Mouse (Mus musculus) midbrain, embryonic 10.5 days (tissue): ENCODE data around the gene Dram1. TPM values are rescaled to one million over a fixed set of nuclear protein-coding genes. Genes with fewer than 3 reads are reported as not detected.

Experiments used
- DNase-seq: peaks from one replicate; pipeline ENCODE4 v3.0.0-alpha.2; 2017; ENCODE audit warnings: low spot score
- H3K27ac ChIP-seq: fragments of 300-500 bp; sonication (generic); replicated peaks from 2 replicates; pipeline ENCODE4 v1.5.1; 2016; ENCODE audit warnings: mild to moderate bottlenecking
- H3K27me3 ChIP-seq: fragments of 300-500 bp; sonication (generic); 2 replicates; pipeline ENCODE4 v1.6.1; 2016; ENCODE audit warnings: low read depth, mild to moderate bottlenecking; ENCODE audit not compliant: poor library complexity, severe bottlenecking
- H3K36me3 ChIP-seq: fragments of 300-500 bp; sonication (generic); 2 replicates; pipeline ENCODE4 v1.6.1; 2016; ENCODE audit warnings: mild to moderate bottlenecking, moderate library complexity
- H3K4me1 ChIP-seq: fragments of 300-500 bp; sonication (generic); 2 replicates; pipeline ENCODE4 v1.6.1; 2016
- H3K4me3 ChIP-seq: fragments of 300-500 bp; sonication (generic); 2 replicates; pipeline ENCODE4 v1.5.1; 2016; ENCODE audit warnings: mild to moderate bottlenecking, moderate library complexity
- H3K9me3 ChIP-seq: fragments of 300-500 bp; sonication (generic); replicated peaks from 2 replicates; pipeline ENCODE4 v1.6.1; 2016; ENCODE audit warnings: mild to moderate bottlenecking
- WGBS: fragments of 180-500 bp; shearing (Covaris S2); methylation state at CpG from one replicate; pipeline ENCODE4 v1.1.7; 2016; 5-methylcytosine and 5-hydroxymethylcytosine counted together
- polyA plus RNA-seq: library from polyadenylated mRNA; unstranded; fragments of >200 nt; fragmentation: Nextera tagmentation; extraction: Ambion mirVana; gene quantifications from 2 replicates; pipeline ENCODE4 v1.2.1, GENCODE M21; 2016

Dram1 gene
- polyA plus RNA-seq, 1 experiment from 2014 or later: 0.28 TPM

DNA sequence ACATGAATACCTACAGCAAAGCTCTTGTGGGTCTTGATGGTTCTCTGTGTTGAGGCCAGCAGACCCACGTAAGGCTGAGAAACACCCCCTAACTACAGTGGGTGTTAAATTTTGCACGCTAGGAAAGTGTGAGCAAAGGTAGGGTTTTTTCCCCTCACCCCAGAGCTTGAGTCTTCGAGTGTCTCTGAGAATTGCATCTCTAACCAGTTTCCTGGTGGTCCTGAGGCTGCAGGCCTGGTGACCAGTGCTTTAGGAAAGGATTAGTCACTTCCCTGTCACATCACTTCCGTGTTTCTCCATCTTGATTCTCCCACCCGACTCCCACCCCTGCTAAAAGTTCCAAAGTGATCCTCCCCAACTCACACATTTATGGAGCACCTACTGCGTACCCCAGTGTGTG, 25.3 kb upstream of the Dram1 start:
- no peak for DNase-seq
- 89% methylated on average over 6 of the region's 6 CpGs for WGBS
- H3K9me3 ChIP-seq: no peaks in the 10 kb centered on the region

DNA sequence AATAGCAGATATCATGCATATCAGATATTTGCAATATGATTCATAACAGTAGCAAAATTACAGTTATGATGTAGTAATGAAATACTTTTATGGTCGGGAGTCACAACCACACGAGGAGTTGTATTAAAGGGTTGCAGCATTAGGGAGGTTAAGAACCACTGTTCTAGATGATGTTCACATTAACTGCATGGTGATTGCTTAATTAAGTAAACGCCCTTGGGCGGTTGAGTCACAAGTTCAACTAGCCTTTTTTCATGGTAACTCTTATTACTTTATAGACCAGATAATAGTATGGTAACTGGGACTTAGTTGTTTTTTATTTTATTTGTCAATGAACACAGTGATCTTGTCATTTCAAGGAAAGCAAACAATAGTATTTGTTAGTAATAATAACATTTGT, 24.1 kb upstream of the Dram1 start:
- H3K36me3 ChIP-seq: peaks cover 14% of the 10 kb centered on the region
- WGBS: 89% methylated on average over 4 of the region's 4 CpGs
- H3K4me1 ChIP-seq: no peaks in the 10 kb centered on the region

More for the DNA sequence above, 25.3 kb upstream of the Dram1 start:
- Histone ChIP-seq H3K27ac (no peak overlapping the region), H3K4me1 (no peaks in the 10 kb centered on the region), H3K4me3 (no peak overlapping the region), H3K36me3 (peaks cover 14% of the 10 kb centered on the region), H3K27me3 (no peaks in the 10 kb centered on the region)

DNA sequence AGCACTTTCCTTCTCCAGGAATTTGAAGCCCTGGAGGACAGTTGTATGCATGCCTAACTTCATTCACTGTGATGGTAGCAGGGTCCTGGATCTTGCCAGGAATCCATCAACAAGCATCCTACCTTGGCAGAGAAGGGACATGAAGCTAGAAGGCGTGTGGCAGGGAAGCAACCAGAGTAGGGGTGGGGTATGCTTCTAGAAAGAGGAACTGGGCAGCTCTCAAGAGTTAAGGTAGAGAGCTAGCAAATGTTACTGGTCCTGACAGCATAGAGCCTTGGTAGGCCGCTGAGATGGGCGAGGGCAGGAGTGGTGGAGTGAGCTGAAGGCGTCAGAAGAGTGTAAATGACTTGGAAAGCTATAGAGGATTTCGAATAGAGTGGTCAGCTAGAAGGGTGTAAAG, 20.4 kb upstream of the Dram1 start:
- Histone ChIP-seq H3K27ac (no peak overlapping the region), H3K36me3 (peaks cover 14% of the 10 kb centered on the region), H3K27me3 (no peaks in the 10 kb centered on the region), H3K9me3 (no peaks in the 10 kb centered on the region), H3K4me1 (no peaks in the 10 kb centered on the region), H3K4me3 (no peak overlapping the region)
- 89% methylated on average over 5 of the region's 5 CpGs for WGBS
- DNase-seq: no peak

More for the DNA sequence above, 24.1 kb upstream of the Dram1 start:
- no peak overlapping the region for H3K27ac ChIP-seq
- H3K4me3 ChIP-seq: no peak overlapping the region
- H3K9me3 ChIP-seq: no peaks in the 10 kb centered on the region
- DNase-seq: no peak
- H3K27me3 ChIP-seq: no peaks in the 10 kb centered on the region

DNA sequence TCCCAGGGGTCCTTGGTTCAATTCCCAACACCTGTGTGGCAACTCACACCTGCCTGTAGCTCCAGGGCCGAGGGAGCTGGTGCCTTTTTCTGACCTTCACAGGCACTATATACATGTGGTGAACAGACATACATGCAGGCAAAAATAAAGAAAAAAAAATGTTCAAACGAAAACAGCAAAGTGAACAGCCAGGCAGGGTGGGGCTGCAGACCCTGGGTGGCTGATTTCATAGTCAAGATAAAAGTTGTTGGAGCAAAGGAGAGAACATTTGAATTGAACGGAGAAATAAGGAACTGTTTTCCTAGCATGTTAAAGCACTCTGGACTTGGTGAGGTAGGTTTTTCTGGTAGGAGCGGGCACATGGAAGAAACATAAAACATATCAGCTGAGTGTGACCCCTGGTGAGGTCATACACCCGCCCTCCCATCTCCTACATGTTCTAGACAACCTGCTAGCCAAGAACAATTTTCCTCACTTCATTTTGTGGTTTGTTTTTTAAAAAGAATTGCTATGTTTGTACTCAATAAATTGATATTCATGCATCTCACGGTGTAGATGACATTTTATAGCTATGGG, 19.9 kb upstream of the Dram1 start:
- no peaks in the 10 kb centered on the region for H3K27me3 ChIP-seq
- 92% methylated on average over 6 of the region's 6 CpGs for WGBS
- H3K9me3 ChIP-seq: no peaks in the 10 kb centered on the region
- no peak overlapping the region for H3K4me3 ChIP-seq
- H3K36me3 ChIP-seq: peaks cover 14% of the 10 kb centered on the region
- no peak overlapping the region for H3K27ac ChIP-seq
- no peak for DNase-seq
- H3K4me1 ChIP-seq: no peaks in the 10 kb centered on the region

DNA sequence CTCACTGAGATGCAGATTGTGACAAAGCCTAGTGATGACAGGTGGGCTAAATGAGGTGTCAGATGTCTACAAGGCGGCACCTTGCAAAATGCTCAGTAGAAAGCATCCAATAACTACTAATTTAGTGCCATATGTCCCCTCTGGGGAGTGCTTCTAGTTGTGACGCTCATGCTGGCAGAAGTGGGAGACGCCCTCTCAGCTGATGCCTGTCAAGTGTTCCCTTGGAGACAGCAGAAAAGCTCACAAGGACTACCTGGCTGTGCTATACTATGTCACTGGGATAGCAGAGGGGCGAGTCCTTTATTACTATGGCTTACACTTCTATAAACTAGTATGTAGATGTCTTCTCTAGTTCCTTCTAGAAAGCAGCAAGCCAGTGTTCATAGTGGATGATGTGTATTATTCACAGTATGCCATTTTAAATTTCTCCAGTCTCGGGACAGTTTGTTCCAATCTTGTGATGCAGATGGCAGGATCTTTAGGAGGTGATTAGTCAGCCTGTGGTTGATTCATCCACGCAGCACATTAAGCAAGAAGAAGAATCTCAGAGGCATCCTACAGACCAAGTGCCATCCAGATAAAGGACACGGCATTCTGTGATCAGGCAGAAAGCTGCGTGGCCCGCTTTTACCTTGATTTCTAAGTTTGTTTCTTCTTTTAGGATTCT, 13.4 kb upstream of the Dram1 start:
- H3K27me3 ChIP-seq: no peaks in the 10 kb centered on the region
- 89% methylated on average over 9 of the region's 9 CpGs for WGBS
- no peak for DNase-seq
- H3K27ac ChIP-seq: no peak overlapping the region
- no peaks in the 10 kb centered on the region for H3K36me3 ChIP-seq
- no peak overlapping the region for H3K4me3 ChIP-seq
- H3K9me3 ChIP-seq: no peaks in the 10 kb centered on the region
- peaks cover 6% of the 10 kb centered on the region for H3K4me1 ChIP-seq

DNA sequence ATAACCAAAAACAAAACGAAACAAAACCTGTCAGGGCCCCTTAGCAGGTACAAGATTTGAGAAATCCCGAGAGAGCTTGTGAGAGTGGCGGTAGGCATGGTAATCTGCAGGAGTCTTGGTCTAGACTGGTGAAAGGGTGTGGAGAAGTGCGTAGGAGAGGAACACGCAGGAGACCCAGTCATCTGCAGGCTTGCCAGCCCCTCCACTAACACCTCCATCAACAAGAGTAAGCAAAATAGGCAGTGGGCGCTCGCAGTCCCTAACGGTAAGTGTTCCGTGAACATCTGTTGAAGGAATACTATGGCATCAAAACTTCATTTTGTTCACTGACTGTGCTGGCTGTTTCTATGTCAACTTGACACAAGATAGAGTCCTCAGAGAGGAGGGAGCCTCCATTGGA, 12.6 kb upstream of the Dram1 start:
- Histone ChIP-seq H3K4me3 (no peak overlapping the region), H3K27me3 (no peaks in the 10 kb centered on the region), H3K27ac (no peak overlapping the region), H3K4me1 (peaks cover 6% of the 10 kb centered on the region), H3K36me3 (no peaks in the 10 kb centered on the region), H3K9me3 (no peaks in the 10 kb centered on the region)
- no peak for DNase-seq
- WGBS: 93% methylated on average over 9 of the region's 9 CpGs

DNA sequence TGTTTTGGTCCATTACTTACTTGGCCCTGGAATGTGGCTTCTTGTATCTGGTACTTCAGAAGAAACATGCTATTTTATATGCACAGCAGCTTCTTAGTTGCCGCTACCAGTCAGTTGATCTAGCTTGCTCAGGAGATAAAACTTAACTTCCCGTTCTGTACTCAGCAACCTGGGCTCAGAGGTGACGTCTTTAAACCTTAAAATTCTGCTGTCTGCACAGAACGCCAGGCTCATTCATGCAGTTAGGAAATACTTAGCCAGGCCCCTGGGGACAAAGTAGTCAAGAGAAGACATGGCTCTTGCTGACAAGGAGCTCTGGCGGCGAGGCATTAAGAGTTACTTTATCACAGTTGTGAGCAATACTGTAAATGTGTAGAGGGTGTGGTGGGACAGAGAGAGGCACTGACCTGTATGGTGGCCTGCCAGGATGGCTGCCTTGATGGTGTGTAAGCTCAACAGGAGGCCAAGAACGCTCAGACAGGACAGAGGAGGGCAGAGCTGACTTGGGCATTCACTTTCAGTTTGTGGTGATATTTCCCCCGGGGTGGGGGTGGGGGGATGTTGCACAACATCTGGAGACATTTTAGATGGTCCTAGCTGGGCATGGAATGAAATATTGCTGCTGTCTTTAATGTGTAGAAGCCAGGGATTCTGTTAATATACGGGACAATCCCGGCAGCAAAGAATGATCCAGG, 11.4 kb upstream of the Dram1 start:
- peaks cover 6% of the 10 kb centered on the region for H3K4me1 ChIP-seq
- DNase-seq: no peak
- 68% methylated on average over 10 of the region's 10 CpGs for WGBS
- H3K27ac ChIP-seq: no peak overlapping the region
- H3K27me3 ChIP-seq: no peaks in the 10 kb centered on the region
- no peaks in the 10 kb centered on the region for H3K36me3 ChIP-seq
- H3K9me3 ChIP-seq: no peaks in the 10 kb centered on the region
- no peak overlapping the region for H3K4me3 ChIP-seq

DNA sequence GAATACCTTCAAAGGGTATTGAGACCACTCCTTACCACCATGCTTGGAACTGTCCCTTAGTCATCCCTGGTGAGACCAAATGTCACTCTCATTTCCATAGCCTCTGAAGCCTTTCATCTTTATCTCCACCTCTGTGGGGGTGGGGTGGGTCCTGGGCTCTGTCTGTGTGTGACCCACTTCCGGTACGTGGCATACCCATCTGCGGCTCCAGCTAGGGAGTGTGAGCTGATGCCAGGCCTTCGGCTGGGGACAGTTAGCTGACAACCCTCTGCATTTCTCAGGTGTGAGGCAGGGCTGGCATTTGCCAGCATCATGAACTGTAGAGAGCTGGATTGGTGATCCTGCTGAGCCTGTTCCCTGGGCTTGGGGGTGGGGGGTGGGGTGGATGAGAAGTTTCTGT, 10.7 kb upstream of the Dram1 start:
- peaks cover 6% of the 10 kb centered on the region for H3K4me1 ChIP-seq
- H3K27ac ChIP-seq: no peak overlapping the region
- 53% methylated on average over 4 of the region's 4 CpGs for WGBS
- no peaks in the 10 kb centered on the region for H3K36me3 ChIP-seq
- H3K9me3 ChIP-seq: no peaks in the 10 kb centered on the region
- no peak overlapping the region for H3K4me3 ChIP-seq
- DNase-seq: no peak
- no peaks in the 10 kb centered on the region for H3K27me3 ChIP-seq

DNA sequence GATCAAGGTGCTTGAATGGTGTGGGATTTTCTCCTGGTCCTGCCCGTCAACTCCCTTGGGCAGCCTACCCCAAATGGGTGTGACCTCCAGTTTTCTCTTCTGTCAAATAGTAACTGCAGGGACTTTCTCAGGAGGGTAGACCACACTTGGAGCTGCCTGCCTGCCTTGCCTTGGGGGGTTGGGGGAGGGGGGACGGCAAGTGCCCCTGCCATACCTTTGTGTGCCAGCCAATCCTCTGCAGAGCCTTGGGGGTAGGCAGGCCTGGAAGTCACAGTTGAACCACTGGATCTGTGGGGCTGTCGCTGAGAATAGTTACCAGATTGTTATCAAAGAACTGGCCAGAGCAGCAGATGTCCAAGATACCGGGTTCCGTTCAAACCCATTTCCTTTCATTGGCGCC, 7.4 kb upstream of the Dram1 start:
- Histone ChIP-seq H3K27me3 (no peaks in the 10 kb centered on the region), H3K4me1 (peaks cover 7% of the 10 kb centered on the region), H3K9me3 (no peaks in the 10 kb centered on the region), H3K4me3 (no peak overlapping the region), H3K36me3 (no peaks in the 10 kb centered on the region), H3K27ac (no peak overlapping the region)
- 87% methylated on average over 6 of the region's 6 CpGs for WGBS
- DNase-seq: no peak

DNA sequence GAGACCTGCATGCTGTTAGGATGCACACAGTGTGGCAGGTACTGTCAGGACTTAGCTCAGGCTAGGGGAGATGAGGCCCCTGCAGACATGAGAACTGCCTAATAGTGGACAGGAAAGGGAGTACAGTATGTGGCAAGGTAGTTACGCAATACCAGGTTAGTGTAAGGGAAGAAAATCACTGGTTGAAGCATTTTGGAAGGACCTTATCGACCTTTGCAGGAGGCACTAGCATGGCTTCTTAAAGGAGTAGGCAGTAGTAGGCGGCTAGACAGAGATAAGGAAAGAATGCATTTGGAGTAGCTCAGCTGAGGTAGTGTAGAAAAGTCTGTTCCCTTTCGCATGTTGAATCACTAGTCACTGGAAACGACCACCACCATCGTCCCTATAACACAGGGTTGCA, 6.9 kb upstream of the Dram1 start:
- no peak for DNase-seq
- H3K4me1 ChIP-seq: peaks cover 11% of the 10 kb centered on the region
- H3K9me3 ChIP-seq: no peaks in the 10 kb centered on the region
- no peak overlapping the region for H3K4me3 ChIP-seq
- no peaks in the 10 kb centered on the region for H3K36me3 ChIP-seq
- 89% methylated on average over 6 of the region's 6 CpGs for WGBS
- peaks cover 1% of the 10 kb centered on the region; the same call in 1 of the 2 replicates for H3K27me3 ChIP-seq
- no peak overlapping the region for H3K27ac ChIP-seq

DNA sequence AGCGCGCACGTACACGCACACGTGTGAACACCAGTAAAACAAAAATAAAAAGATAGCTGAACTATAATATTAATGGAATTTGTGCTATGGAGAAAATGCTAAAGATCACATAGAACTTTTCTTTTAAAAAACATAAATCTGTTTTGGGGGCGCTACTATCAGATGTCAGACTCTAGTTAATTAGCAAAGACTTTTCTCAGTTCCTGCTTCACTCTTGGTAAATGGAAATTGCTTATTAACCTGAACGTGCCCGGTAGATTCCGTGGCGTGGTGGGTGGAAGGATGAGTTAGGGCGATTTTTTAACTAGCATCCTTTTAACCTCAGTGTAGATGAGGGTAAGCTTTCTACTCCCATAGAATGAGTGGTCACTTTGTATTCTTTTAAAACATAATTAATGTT, 6.4 kb upstream of the Dram1 start:
- H3K4me3 ChIP-seq: no peak overlapping the region
- no peaks in the 10 kb centered on the region for H3K9me3 ChIP-seq
- no peak for DNase-seq
- no peak overlapping the region for H3K27ac ChIP-seq
- H3K36me3 ChIP-seq: no peaks in the 10 kb centered on the region
- 95% methylated on average over 11 of the region's 11 CpGs for WGBS
- peaks cover 4% of the 10 kb centered on the region; the same call in 1 of the 2 replicates for H3K27me3 ChIP-seq
- H3K4me1 ChIP-seq: peaks cover 15% of the 10 kb centered on the region

DNA sequence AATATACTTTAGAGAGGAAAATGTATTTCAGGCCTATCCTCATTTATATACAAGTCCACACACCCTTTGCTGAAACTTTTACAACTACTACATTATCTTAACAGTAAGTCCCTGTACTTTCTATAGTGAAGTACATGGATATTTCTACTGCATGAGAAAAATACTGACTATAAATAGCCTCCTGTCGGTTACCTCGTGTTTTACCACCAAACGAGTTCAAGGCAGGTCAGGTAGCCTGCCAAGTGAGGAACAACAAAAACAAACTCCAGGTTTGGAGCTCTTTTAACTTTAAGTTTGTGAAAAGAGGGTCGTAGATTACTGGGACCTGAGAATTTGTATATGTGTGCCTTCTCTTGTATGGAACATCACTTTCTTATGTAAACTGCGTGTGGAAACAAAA, 5.2 kb upstream of the Dram1 start:
- no peaks in the 10 kb centered on the region for H3K36me3 ChIP-seq
- H3K4me3 ChIP-seq: no peak overlapping the region
- H3K27me3 ChIP-seq: peaks cover 4% of the 10 kb centered on the region; the same call in 1 of the 2 replicates
- peaks cover 14% of the 10 kb centered on the region for H3K4me1 ChIP-seq
- DNase-seq: no peak
- no peaks in the 10 kb centered on the region for H3K9me3 ChIP-seq
- no peak overlapping the region for H3K27ac ChIP-seq
- 78% methylated on average over 5 of the region's 5 CpGs for WGBS

DNA sequence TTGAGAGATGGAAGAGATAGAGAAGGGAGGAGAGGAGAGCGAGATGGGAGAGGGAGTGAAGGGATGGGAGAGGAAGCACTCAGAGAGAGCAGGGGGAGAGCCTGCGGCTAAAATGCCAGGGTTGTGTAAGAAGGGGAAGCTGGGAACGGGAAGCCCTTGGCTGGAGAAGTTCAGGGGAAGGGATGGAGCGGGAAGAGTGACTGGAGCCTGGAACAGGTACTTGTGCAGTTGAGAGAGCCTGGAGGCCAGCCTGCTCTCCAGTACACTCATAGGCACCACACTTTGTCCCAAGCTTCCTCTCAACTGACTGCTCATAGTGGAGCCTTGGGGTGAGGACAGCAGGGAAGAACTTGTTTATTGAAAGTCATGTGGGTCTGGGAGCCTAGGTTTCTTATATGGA, 4.6 kb upstream of the Dram1 start:
- DNase-seq: no peak
- no peak overlapping the region for H3K4me3 ChIP-seq
- no peaks in the 10 kb centered on the region for H3K9me3 ChIP-seq
- H3K27ac ChIP-seq: no peak overlapping the region
- 74% methylated on average over 4 of the region's 4 CpGs for WGBS
- peaks cover 16% of the 10 kb centered on the region for H3K4me1 ChIP-seq
- no peaks in the 10 kb centered on the region for H3K36me3 ChIP-seq
- peaks cover 4% of the 10 kb centered on the region; the same call in 1 of the 2 replicates for H3K27me3 ChIP-seq
